ENCODE assay signal across 29 mouse cellular contexts in genomic region chr4:40791176-40791575, GRCm38 (mm10). TPM values are rescaled to one million over a fixed set of nuclear protein-coding genes. Genes with fewer than 3 reads are reported as not detected.
DNase-seq lines count a peak whose midpoint lies in the region; ATAC-seq lines count a peak whose summit lies in the region.
"Had no signal": no experiment of that assay in that cellular context is flagged by ENCODE, and none has a peak within 500 bp of the region (broad histone marks: within the 10 kb centered on the region; RNA-seq: fewer than 3 reads in every experiment).

No protein-coding gene starts in this region.

- no peaks in the 10 kb centered on the region for H3K9me3 ChIP-seq in kidney, embryonic 14.5 days (ENCODE audit: control insufficient read depth, low read length)
- peaks cover 3% of the 10 kb centered on the region; the same call in 1 of the 2 replicates for H3K9me3 ChIP-seq in kidney, embryonic 16.5 days (ENCODE audit: low read length)
- H3K9me3 ChIP-seq: embryonic facial prominence, embryonic 13.5 days; embryonic facial prominence, embryonic 15.5 days; forebrain, embryonic 12.5 days; G1E had no signal

- H3K9ac ChIP-seq in kidney, embryonic 14.5 days (ENCODE audit: low read depth, low read length), result no peak overlapping the region
- H3K9ac ChIP-seq in kidney, embryonic 16.5 days (replicated peaks; ENCODE audit: low read length), result no peak overlapping the region
- H3K9ac ChIP-seq: embryonic facial prominence, embryonic 13.5 days; embryonic facial prominence, embryonic 15.5 days; forebrain, embryonic 12.5 days had no signal

- H3K4me2 ChIP-seq in kidney, embryonic 14.5 days (replicated peaks; ENCODE audit: low read depth, low read length), result no peak overlapping the region
- H3K4me2 ChIP-seq in kidney, embryonic 16.5 days (replicated peaks; ENCODE audit: low read depth, low read length), result no peak overlapping the region
- H3K4me2 ChIP-seq: embryonic facial prominence, embryonic 13.5 days; embryonic facial prominence, embryonic 15.5 days; forebrain, embryonic 12.5 days had no signal

- no peak overlapping the region for H3K4me3 ChIP-seq in kidney, embryonic 14.5 days (ENCODE audit: low read length)
- H3K4me3 ChIP-seq in kidney, embryonic 16.5 days (ENCODE audit: low read length), result no peak overlapping the region
- H3K4me3 ChIP-seq: embryonic facial prominence, embryonic 13.5 days; embryonic facial prominence, embryonic 15.5 days; erythroblast, embryonic 14.5 days; forebrain, embryonic 10.5 days; forebrain, embryonic 12.5 days had no signal

- peak; percentile 31 for DNase-seq in kidney, adult 18-20 months
- DNase-seq in kidney, postnatal 4 days, result no peak
- peak; percentile 35 for DNase-seq in kidney, postnatal 14 days
- peak; percentile 58 to 81 for DNase-seq in kidney, postnatal 36 days
- peak; percentile 41 for DNase-seq in adipocyte (ENCODE audit: low spot score)
- DNase-seq: adrenal gland, adult 2 months; adrenal gland, postnatal 10 days; adrenal gland, postnatal 25 days; B cell, adult 2 months; cerebellum, adult 11 months; cerebellum, adult 18-20 months; cerebellum, adult 8-10 months; cerebellum, adult 9-11 months; cerebellum, postnatal 14 days; cerebellum, postnatal 36 days; embryo, embryonic 11 days had no signal

- H3K27me3 ChIP-seq in kidney, embryonic 14.5 days (ENCODE audit: control insufficient read depth, insufficient read depth, low read length), result no peaks in the 10 kb centered on the region
- no peaks in the 10 kb centered on the region for H3K27me3 ChIP-seq in kidney, embryonic 16.5 days (ENCODE audit: insufficient read depth, low read length)
- H3K27me3 ChIP-seq: CH12.LX; embryonic facial prominence, embryonic 13.5 days; embryonic facial prominence, embryonic 15.5 days; forebrain, embryonic 12.5 days; Patski had no signal

- H3K4me1 ChIP-seq in kidney, embryonic 14.5 days (ENCODE audit: control insufficient read depth, insufficient read depth, low read length), result no peaks in the 10 kb centered on the region
- no peaks in the 10 kb centered on the region for H3K4me1 ChIP-seq in kidney, embryonic 16.5 days (ENCODE audit: insufficient read depth, low read length)
- H3K4me1 ChIP-seq: embryonic facial prominence, embryonic 13.5 days; embryonic facial prominence, embryonic 15.5 days; forebrain, embryonic 10.5 days; forebrain, embryonic 12.5 days had no signal

- H3K27ac ChIP-seq in kidney, embryonic 14.5 days (ENCODE audit: low read depth, low read length), result no peak overlapping the region
- H3K27ac ChIP-seq in kidney, embryonic 16.5 days (ENCODE audit: low read length), result no peak overlapping the region
- H3K27ac ChIP-seq: embryonic facial prominence, embryonic 13.5 days; embryonic facial prominence, embryonic 15.5 days; forebrain, embryonic 10.5 days; forebrain, embryonic 12.5 days had no signal

- WGBS in kidney, embryonic 14.5 days, result 93% methylated on average over 4 of the region's 4 CpGs
- 85% methylated on average over 4 of the region's 4 CpGs for WGBS in kidney, embryonic 16.5 days

- H3K36me3 ChIP-seq in kidney, embryonic 14.5 days (ENCODE audit: control insufficient read depth, insufficient read depth, low read length), result no peaks in the 10 kb centered on the region
- no peaks in the 10 kb centered on the region for H3K36me3 ChIP-seq in kidney, embryonic 16.5 days (ENCODE audit: insufficient read depth, low read length)
- H3K36me3 ChIP-seq: embryonic facial prominence, embryonic 13.5 days; embryonic facial prominence, embryonic 15.5 days; forebrain, embryonic 10.5 days; forebrain, embryonic 12.5 days; G1E had no signal

- ATAC-seq in kidney, embryonic 14.5 days (ENCODE audit: low FRiP score, low TSS enrichment), result no peak
- no peak for ATAC-seq in kidney, embryonic 16.5 days (ENCODE audit: low FRiP score, low TSS enrichment)
- ATAC-seq: activated CD4-positive, CD25-positive, alpha-beta regulatory T cell, adult 4 months; CD4-positive, CD25-positive, alpha-beta regulatory T cell, adult 4 months; forebrain, embryonic 14.5 days; Patski had no signal

RNA-seq across cellular contexts. Expression of gene Smu1, which starts 33.5 kb away (rescaled TPM):
- 147 and 171 TPM in 2 replicates for polyA plus RNA-seq in kidney, embryonic 14.5 days (2014; fragmentation: Nextera tagmentation; extraction: Ambion mirVana)
- 170 and 176 TPM in 2 replicates for polyA plus RNA-seq in kidney, embryonic 16.5 days (2015; fragmentation: Nextera tagmentation; extraction: Ambion mirVana)

Comparison
In these comparisons a context has a peak if more than half of its experiments do, and no peak if none do; other contexts are left out.
1. DNase-seq: peak in kidney, adult 18-20 months (single experiment), kidney, postnatal 14 days (single experiment), kidney, postnatal 36 days (2 of 2) and adipocyte (single experiment); none in kidney, postnatal 4 days (0 of 2).